Comparison of ENCODE assay signal across 16 mouse cellular contexts in genomic region chrX:11646681-11647526, GRCm38 (mm10).
DNase-seq lines count a peak whose midpoint lies in the region; ATAC-seq and TF ChIP-seq lines count a peak whose summit lies in the region.
"Had no signal": no experiment of that assay in that cellular context is flagged by ENCODE, and none has a peak within 500 bp of the region (broad histone marks: within the 10 kb centered on the region; RNA-seq: fewer than 3 reads in every experiment).

No protein-coding gene starts in this region.

- no peaks in the 10 kb centered on the region for H3K27me3 ChIP-seq in spleen, adult 2 months (ENCODE audit: control insufficient read depth, insufficient read depth, low read length)
- H3K27me3 ChIP-seq: heart, embryonic 15.5 days; hindbrain, embryonic 15.5 days; lung, embryonic 15.5 days had no signal

- no peak for TF ChIP-seq CTCF in spleen, adult 2 months (IDR thresholded peaks at IDR 0.05; ENCODE audit: extremely low read depth, insufficient read depth, insufficient read length, insufficient replicate concordance)
- TF ChIP-seq CTCF in layer of hippocampus, adult 2 months (conservative IDR thresholded peaks at IDR 0.05): no peak

- H3K36me3 ChIP-seq in spleen, adult 2 months (ENCODE audit: control insufficient read depth, insufficient read depth, low read length): no peaks in the 10 kb centered on the region
- H3K36me3 ChIP-seq: embryonic facial prominence, embryonic 10.5 days; heart, embryonic 15.5 days; hindbrain, embryonic 15.5 days; lung, embryonic 15.5 days had no signal

- DNase-seq in spleen, adult 2 months (ENCODE audit: low read depth in 1 of 2, low spot score in 2 of 2): peak; percentile 13 to 33
- no peak for DNase-seq in spleen, adult 12 weeks (ENCODE audit: low spot score)
- DNase-seq in layer of hippocampus, adult 2 months (ENCODE audit: low spot score in 2 of 2): no peak
- DNase-seq in right cerebral cortex, postnatal 25 days: no peak
- no peak for DNase-seq in testis, postnatal 14 days (ENCODE audit: low spot score)
- no peak for DNase-seq in cerebellum, adult 11 months
- DNase-seq: adrenal gland, adult 2 months; cerebellum, adult 9-10 months; kidney, postnatal 10 days; layer of hippocampus, adult 9-11 months had no signal

- H3K4me3 ChIP-seq in spleen, adult 2 months (ENCODE audit: extremely low read depth, insufficient read depth, insufficient read length): no peak overlapping the region
- H3K4me3 ChIP-seq in layer of hippocampus, adult 2 months: no peak overlapping the region
- H3K4me3 ChIP-seq: embryonic facial prominence, embryonic 10.5 days; heart, embryonic 15.5 days; hindbrain, embryonic 15.5 days; lung, embryonic 15.5 days had no signal

- WGBS in spleen, adult 2 months: 54% methylated on average over 7 of the region's 7 CpGs

- no peak for TF ChIP-seq POLR2A in spleen, adult 2 months (IDR thresholded peaks at IDR 0.05; ENCODE audit: low read depth, low read length)

- ATAC-seq in inflammation-experienced regulatory T-cells, adult 6 months: peak; percentile 90
- 0 out of 2 replicates have a peak, but pooled peaks have one; percentile 26 for ATAC-seq in neutrophil, adult 5-6 weeks (ENCODE audit: extremely low read depth, insufficient number of reproducible peaks, low FRiP score, poor library complexity, severe bottlenecking)

- no peak overlapping the region for H3K27ac ChIP-seq in spleen, adult 2 months (ENCODE audit: insufficient read depth, low read length)
- H3K27ac ChIP-seq in layer of hippocampus, adult 2 months: no peak overlapping the region
- H3K27ac ChIP-seq: embryonic facial prominence, embryonic 10.5 days; heart, embryonic 15.5 days; hindbrain, embryonic 15.5 days; lung, embryonic 15.5 days had no signal

- peaks cover 2% of the 10 kb centered on the region; the same call in 1 of the 2 replicates for H3K4me1 ChIP-seq in spleen, adult 2 months (ENCODE audit: control insufficient read depth, insufficient read depth, insufficient read length)
- H3K4me1 ChIP-seq: embryonic facial prominence, embryonic 10.5 days; heart, embryonic 15.5 days; hindbrain, embryonic 15.5 days; lung, embryonic 15.5 days had no signal

Comparison
In these comparisons a context has a peak if more than half of its experiments do, and no peak if none do; other contexts are left out.
1. DNase-seq: peak in spleen, adult 2 months (2 of 2); none in spleen, adult 12 weeks (single experiment), layer of hippocampus, adult 2 months (0 of 2), right cerebral cortex, postnatal 25 days (single experiment), testis, postnatal 14 days (single experiment) and cerebellum, adult 11 months (single experiment).